Mouse (Mus musculus) MEL (cell line): ENCODE measurements around the gene Galnt17. TPM values are rescaled to one million over a fixed set of nuclear protein-coding genes. Genes with fewer than 3 reads are reported as not detected.

ENCODE experiments used
- DNase-seq: peaks from one replicate; pipeline ENCODE4 v3.0.0; 2011; ENCODE audit warnings: low read depth, low spot score
- H3K27ac ChIP-seq: 2 replicates; pipeline ENCODE4 v1.5.1; 2012; ENCODE audit warnings: low read depth, mild to moderate bottlenecking, control low read depth, low read length, moderate library complexity; ENCODE audit not compliant: control insufficient read depth
- H3K27me3 ChIP-seq, 2 experiments: fragments of 150-350 bp in 1 of 2; sonication (generic) in 1 of 2; 2 replicates each; pipeline ENCODE4 v1.6.1; 2012; ENCODE audit warnings: low read length in 2 of 2, mild to moderate bottlenecking in 2 of 2, improper control_type of control experiment in 1 of 2, moderate library complexity in 1 of 2; ENCODE audit not compliant: insufficient read depth in 2 of 2, control insufficient read depth in 1 of 2
- H3K36me3 ChIP-seq, 2 experiments: 2 replicates each; pipeline ENCODE4 v1.6.1; 2012 to 2014; ENCODE audit warnings: low read length in 2 of 2, improper control_type of control experiment in 1 of 2, inconsistent platforms in 1 of 2, mild to moderate bottlenecking in 1 of 2; ENCODE audit not compliant: insufficient read depth in 2 of 2, control insufficient read depth in 1 of 2
- H3K4me1 ChIP-seq, 2 experiments: fragments of 150-350 bp in 1 of 2; sonication (generic) in 1 of 2; 2 replicates each; pipeline ENCODE4 v1.6.1; 2012; ENCODE audit warnings: low read length in 2 of 2, improper control_type of control experiment in 1 of 2, mild to moderate bottlenecking in 1 of 2; ENCODE audit not compliant: insufficient read depth in 2 of 2, control insufficient read depth in 1 of 2
- H3K4me3 ChIP-seq, 2 experiments: fragments of 150-350 bp in 1 of 2; sonication (generic) in 1 of 2; 2 replicates each; pipeline ENCODE4 v1.5.1; 2012; ENCODE audit warnings: low read depth in 2 of 2, low read length in 2 of 2, mild to moderate bottlenecking in 2 of 2, moderate library complexity in 2 of 2, control low read depth in 1 of 2, improper control_type of control experiment in 1 of 2; ENCODE audit not compliant: control insufficient read depth in 1 of 2, insufficient read depth in 1 of 2
- H3K79me2 ChIP-seq: 2 replicates; pipeline ENCODE4 v1.6.1; 2012; ENCODE audit warnings: mild to moderate bottlenecking, low read length, moderate library complexity; ENCODE audit not compliant: control insufficient read depth, poor library complexity, insufficient read depth
- H3K9ac ChIP-seq: 2 replicates; pipeline ENCODE4 v1.6.1; 2012; ENCODE audit warnings: low read depth, mild to moderate bottlenecking, control low read depth, low read length, moderate library complexity; ENCODE audit not compliant: control insufficient read depth, poor library complexity, severe bottlenecking
- H3K9me3 ChIP-seq: fragments of 150-350 bp; sonication (generic); replicated peaks from 2 replicates; pipeline ENCODE4 v1.6.1; 2012; ENCODE audit warnings: mild to moderate bottlenecking, low read length, improper control_type of control experiment, moderate library complexity; ENCODE audit not compliant: insufficient read depth
- BHLHE40 ChIP-seq: IDR thresholded peaks from 2 replicates; pipeline ENCODE4 v1.6.1; 2012; ENCODE audit warnings: low read depth, mild to moderate bottlenecking, inconsistent platforms, low read length, improper control_type of control experiment, borderline replicate concordance
- CHD2 ChIP-seq: IDR thresholded peaks from 2 replicates; pipeline ENCODE4 v1.6.1; 2011; ENCODE audit warnings: low read length, improper control_type of control experiment
- CTCF ChIP-seq, 3 experiments: IDR thresholded peaks in 2 of 3; conservative IDR thresholded peaks in 1 of 3; 2 replicates each; pipeline ENCODE4 v1.5.1; 2011 to 2012; ENCODE audit warnings: low read length in 3 of 3, low read depth in 2 of 3, mild to moderate bottlenecking in 2 of 3, improper control_type of control experiment in 1 of 3, inconsistent platforms in 1 of 3, mixed read lengths in 1 of 3, moderate library complexity in 1 of 3; ENCODE audit not compliant: control insufficient read depth in 1 of 3, insufficient read depth in 1 of 3, poor library complexity in 1 of 3, severe bottlenecking in 1 of 3
- GABPA ChIP-seq: IDR thresholded peaks from 2 replicates; pipeline ENCODE4 v1.6.1; 2012; ENCODE audit warnings: low read depth, mild to moderate bottlenecking, inconsistent platforms, low read length, improper control_type of control experiment, moderate library complexity
- JUND ChIP-seq: IDR thresholded peaks from 2 replicates; pipeline ENCODE4 v1.6.1; 2011; ENCODE audit warnings: low read depth, mild to moderate bottlenecking, improper control_type of control experiment, low read length
- MAFK ChIP-seq: IDR thresholded peaks from 2 replicates; pipeline ENCODE4 v1.6.1; 2011; ENCODE audit warnings: low read depth, mild to moderate bottlenecking, low read length, improper control_type of control experiment, borderline replicate concordance
- MAX ChIP-seq: IDR thresholded peaks from 2 replicates; pipeline ENCODE4 v1.6.1; 2011; ENCODE audit warnings: low read length, improper control_type of control experiment
- MAZ ChIP-seq: IDR thresholded peaks from 2 replicates; pipeline ENCODE4 v1.6.1; 2012; ENCODE audit warnings: low read depth, mild to moderate bottlenecking, inconsistent platforms, low read length, improper control_type of control experiment
- MYB ChIP-seq: IDR thresholded peaks from 2 replicates; pipeline ENCODE4 v1.6.1; 2011; ENCODE audit warnings: mild to moderate bottlenecking, low read depth, low read length, improper control_type of control experiment
- MYC ChIP-seq: IDR thresholded peaks from 2 replicates; pipeline ENCODE4 v1.6.1; 2011; ENCODE audit warnings: low read depth, mild to moderate bottlenecking, low read length, improper control_type of control experiment, moderate library complexity
- NELFE ChIP-seq: IDR thresholded peaks from 2 replicates; pipeline ENCODE4 v1.6.1; 2011; ENCODE audit warnings: low read depth, low read length, improper control_type of control experiment
- POLR2A ChIP-seq, 2 experiments: IDR thresholded peaks; 2 replicates each; pipeline ENCODE4 v1.6.1; 2011 to 2012; ENCODE audit warnings: low read length in 2 of 2, mild to moderate bottlenecking in 2 of 2, control low read depth in 1 of 2, improper control_type of control experiment in 1 of 2, low read depth in 1 of 2, moderate library complexity in 1 of 2; ENCODE audit not compliant: control insufficient read depth in 1 of 2, insufficient read depth in 1 of 2, poor library complexity in 1 of 2
- POLR2AphosphoS2 ChIP-seq: IDR thresholded peaks from 2 replicates; pipeline ENCODE4 v1.6.1; 2011; ENCODE audit warnings: low read length, improper control_type of control experiment
- RCOR1 ChIP-seq: IDR thresholded peaks from 2 replicates; pipeline ENCODE4 v1.6.1; 2012; ENCODE audit warnings: low read depth, mild to moderate bottlenecking, inconsistent platforms, low read length, improper control_type of control experiment
- SMC3 ChIP-seq: IDR thresholded peaks from 2 replicates; pipeline ENCODE4 v1.6.1; 2011; ENCODE audit warnings: low read depth, low read length, improper control_type of control experiment
- TAL1 ChIP-seq: IDR thresholded peaks from 2 replicates; pipeline ENCODE4 v1.6.1; 2012; ENCODE audit warnings: mild to moderate bottlenecking, inconsistent platforms, low read length, moderate library complexity, mixed read lengths
- UBTF ChIP-seq: IDR thresholded peaks from 2 replicates; pipeline ENCODE4 v1.6.1; 2012; ENCODE audit warnings: low read depth, mild to moderate bottlenecking, inconsistent platforms, low read length, improper control_type of control experiment, moderate library complexity, borderline replicate concordance; ENCODE audit not compliant: insufficient read depth
- USF2 ChIP-seq, 2 experiments: IDR thresholded peaks; 2 replicates each; pipeline ENCODE4 v1.6.1; 2011 to 2012; ENCODE audit warnings: improper control_type of control experiment in 2 of 2, low read length in 2 of 2, borderline replicate concordance in 1 of 2, inconsistent platforms in 1 of 2, low read depth in 1 of 2, mild to moderate bottlenecking in 1 of 2; ENCODE audit not compliant: insufficient read depth in 1 of 2
- ZC3H11A ChIP-seq: IDR thresholded peaks from 2 replicates; pipeline ENCODE4 v1.6.1; 2012; ENCODE audit warnings: low read depth, mild to moderate bottlenecking, inconsistent platforms, low read length, improper control_type of control experiment
- ZKSCAN1 ChIP-seq: IDR thresholded peaks from 2 replicates; pipeline ENCODE4 v1.6.1; 2012; ENCODE audit warnings: low read depth, mild to moderate bottlenecking, inconsistent platforms, low read length, improper control_type of control experiment, moderate library complexity
- ZMIZ1 ChIP-seq: IDR thresholded peaks from 2 replicates; pipeline ENCODE4 v1.6.1; 2012; ENCODE audit warnings: low read depth, mild to moderate bottlenecking, inconsistent platforms, low read length, improper control_type of control experiment, moderate library complexity
- polyA plus RNA-seq, 2 experiments: library from polyadenylated mRNA; stranded (reverse) in 1 of 2; unstranded in 1 of 2; fragments of >175 nt in 1 of 2; fragments of >200 nt in 1 of 2; gene quantifications; 2 replicates each; pipeline versions ENCODE4 v1.2.1 to v1.2.4; 2012; ENCODE audit warnings: low replicate concordance in 2 of 2, low read depth in 1 of 2; ENCODE audit not compliant: insufficient read length in 2 of 2, insufficient read depth in 1 of 2, missing spikeins in 1 of 2
- total RNA-seq: library from RNA; depleted of rRNA; stranded (reverse); fragments of 300-350 nt; gene quantifications from 2 replicates; pipeline ENCODE4 v1.2.3, GENCODE M21; 2012

Gene Galnt17
- total and polyA plus RNA-seq, 3 experiments, result not detected

GRCm38 (mm10) chr5:131075795-131076194 is 232.5 kb downstream of the Galnt17 start:
- no peak overlapping the region for H3K4me3 ChIP-seq
- no peaks in the 10 kb centered on the region for H3K4me1 ChIP-seq
- no peaks in the 10 kb centered on the region for H3K27me3 ChIP-seq
- no peak overlapping the region for H3K27ac ChIP-seq
- no peaks in the 10 kb centered on the region for H3K9me3 ChIP-seq
- no peak for TF ChIP-seq MYC
- no peak overlapping the region for H3K9ac ChIP-seq
- no peaks in the 10 kb centered on the region for H3K36me3 ChIP-seq
- DNase-seq, result no peak
- no peaks in the 10 kb centered on the region for H3K79me2 ChIP-seq

GRCm38 (mm10) chr5:131074295-131074694 is 234.0 kb downstream of the Galnt17 start:
- TF ChIP-seq SMC3, result no peak
- TF ChIP-seq MAFK, result no peak
- no peak for TF ChIP-seq GABPA
- TF ChIP-seq MAZ, result no peak
- TF ChIP-seq ZKSCAN1, result no peak
- TF ChIP-seq USF2 (IDR thresholded peaks at IDR 0.05; ENCODE audit: borderline replicate concordance in 1 of 2, insufficient read depth in 1 of 2, low read depth in 1 of 2, low read length in 2 of 2), result no peak
- TF ChIP-seq POLR2A (IDR thresholded peaks at IDR 0.05; ENCODE audit: control insufficient read depth in 1 of 2, insufficient read depth in 1 of 2, low read depth in 1 of 2, low read length in 2 of 2, poor library complexity in 1 of 2), result no peak
- TF ChIP-seq RCOR1, result no peak
- no peak for TF ChIP-seq BHLHE40
- no peak for TF ChIP-seq POLR2AphosphoS2
- no peak for TF ChIP-seq UBTF
- TF ChIP-seq CTCF (IDR thresholded peaks at IDR 0.05 in 2 of 3, conservative IDR thresholded peaks at IDR 0.05 in 1 of 3; ENCODE audit: control insufficient read depth in 1 of 3, insufficient read depth in 1 of 3, low read depth in 2 of 3, low read length in 3 of 3, poor library complexity in 1 of 3, severe bottlenecking in 1 of 3), result no peak
- TF ChIP-seq CHD2, result no peak
- no peak for TF ChIP-seq ZMIZ1
- no peak for TF ChIP-seq JUND
- TF ChIP-seq NELFE, result no peak
- no peak for TF ChIP-seq ZC3H11A
- no peak for TF ChIP-seq MAX
- no peak for TF ChIP-seq TAL1
- no peak for TF ChIP-seq MYB
- no peak for DNase-seq
- Histone ChIP-seq H3K27me3 (no peaks in the 10 kb centered on the region), H3K4me3 (no peak overlapping the region), H3K4me1 (no peaks in the 10 kb centered on the region), H3K9me3 (no peaks in the 10 kb centered on the region), H3K9ac (no peak overlapping the region), H3K36me3 (no peaks in the 10 kb centered on the region), H3K79me2 (no peaks in the 10 kb centered on the region), H3K27ac (no peak overlapping the region)
